Mouse (Mus musculus) hindbrain, embryonic 13.5 days (tissue): Measurements from ENCODE around the gene Zbtb8a. TPM values are rescaled to one million over a fixed set of nuclear protein-coding genes. Genes with fewer than 3 reads are reported as not detected.
"Not testable (repeated sequence)": the region's sequence is repeated elsewhere in the genome, so short reads cannot be mapped to it uniquely, and the experiment has no call there.

Experiments
- ATAC-seq: fragments of 200-750 bp; cut with Nextera tagmentation; 2 replicates; pipeline ENCODE4 v1.8.0; 2017; ENCODE audit warnings: moderate TSS enrichment; ENCODE audit not compliant: low FRiP score
- H3K27ac ChIP-seq: fragments of 300-500 bp; sonication (generic); 2 replicates; pipeline ENCODE4 v1.5.1; 2015; ENCODE audit warnings: inconsistent platforms, mild to moderate bottlenecking, moderate library complexity
- H3K27me3 ChIP-seq: fragments of 300-500 bp; sonication (generic); 2 replicates; pipeline ENCODE4 v1.6.1; 2015; ENCODE audit warnings: mild to moderate bottlenecking, inconsistent platforms
- H3K36me3 ChIP-seq: fragments of 300-500 bp; sonication (generic); 2 replicates; pipeline ENCODE4 v1.6.1; 2015; ENCODE audit warnings: mild to moderate bottlenecking, inconsistent platforms
- H3K4me1 ChIP-seq: fragments of 300-500 bp; sonication (generic); replicated peaks from 2 replicates; pipeline ENCODE4 v1.6.1; 2015; ENCODE audit warnings: inconsistent platforms
- H3K4me2 ChIP-seq: fragments of 300-500 bp; sonication (generic); 2 replicates; pipeline ENCODE4 v1.6.1; 2015; ENCODE audit warnings: inconsistent platforms, mild to moderate bottlenecking, moderate library complexity
- H3K4me3 ChIP-seq: fragments of 300-500 bp; sonication (generic); 2 replicates; pipeline ENCODE4 v1.5.1; 2015; ENCODE audit warnings: mild to moderate bottlenecking, inconsistent platforms
- H3K9ac ChIP-seq: fragments of 300-500 bp; sonication (generic); 2 replicates; pipeline ENCODE4 v1.6.1; 2015; ENCODE audit warnings: mild to moderate bottlenecking, inconsistent platforms
- H3K9me3 ChIP-seq: fragments of 300-500 bp; sonication (generic); 2 replicates; pipeline ENCODE4 v1.6.1; 2016; ENCODE audit warnings: inconsistent platforms
- WGBS: fragments of 180-500 bp; shearing (Covaris S2); methylation state at CpG from one replicate; pipeline ENCODE4 v1.1.7; 2015; 5-methylcytosine and 5-hydroxymethylcytosine counted together
- polyA plus RNA-seq: library from polyadenylated mRNA; unstranded; fragments of >200 nt; fragmentation: Nextera tagmentation; extraction: Ambion mirVana; gene quantifications from 2 replicates; pipeline ENCODE4 v1.2.1, GENCODE M21; 2015

Gene Zbtb8a
- polyA plus RNA-seq, 1 experiment from 2014 or later, result 18.9 TPM

DNA sequence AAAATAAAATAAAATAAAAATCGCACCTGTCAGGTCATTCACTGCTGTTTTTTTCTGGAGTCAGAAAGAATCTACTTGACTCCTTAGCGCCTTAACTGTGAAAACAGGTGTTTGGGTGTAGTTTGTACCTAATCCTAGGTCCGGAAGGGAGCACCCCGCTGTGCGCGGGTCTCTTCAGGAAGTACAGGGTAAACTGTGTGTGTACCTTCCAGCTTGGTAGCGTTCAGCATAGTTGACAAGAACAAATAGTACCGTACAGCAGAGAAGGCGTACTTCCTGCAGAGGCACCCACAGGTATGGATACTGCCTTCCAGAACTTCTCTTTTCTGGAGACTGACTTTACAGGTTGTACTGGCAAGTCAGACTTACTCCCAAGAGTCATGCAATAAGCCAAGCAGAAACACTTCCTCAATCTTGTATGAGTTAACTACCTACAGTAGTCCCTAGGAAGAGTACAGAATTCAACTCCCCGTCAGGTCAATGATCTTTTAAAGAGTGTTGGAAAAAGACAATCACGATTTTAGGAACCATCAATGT, 3.6 kb downstream of the Zbtb8a start:
- 44% methylated on average over 11 of the region's 11 CpGs for WGBS
- no peaks in the 10 kb centered on the region for H3K9me3 ChIP-seq
- ATAC-seq, result no peak

DNA sequence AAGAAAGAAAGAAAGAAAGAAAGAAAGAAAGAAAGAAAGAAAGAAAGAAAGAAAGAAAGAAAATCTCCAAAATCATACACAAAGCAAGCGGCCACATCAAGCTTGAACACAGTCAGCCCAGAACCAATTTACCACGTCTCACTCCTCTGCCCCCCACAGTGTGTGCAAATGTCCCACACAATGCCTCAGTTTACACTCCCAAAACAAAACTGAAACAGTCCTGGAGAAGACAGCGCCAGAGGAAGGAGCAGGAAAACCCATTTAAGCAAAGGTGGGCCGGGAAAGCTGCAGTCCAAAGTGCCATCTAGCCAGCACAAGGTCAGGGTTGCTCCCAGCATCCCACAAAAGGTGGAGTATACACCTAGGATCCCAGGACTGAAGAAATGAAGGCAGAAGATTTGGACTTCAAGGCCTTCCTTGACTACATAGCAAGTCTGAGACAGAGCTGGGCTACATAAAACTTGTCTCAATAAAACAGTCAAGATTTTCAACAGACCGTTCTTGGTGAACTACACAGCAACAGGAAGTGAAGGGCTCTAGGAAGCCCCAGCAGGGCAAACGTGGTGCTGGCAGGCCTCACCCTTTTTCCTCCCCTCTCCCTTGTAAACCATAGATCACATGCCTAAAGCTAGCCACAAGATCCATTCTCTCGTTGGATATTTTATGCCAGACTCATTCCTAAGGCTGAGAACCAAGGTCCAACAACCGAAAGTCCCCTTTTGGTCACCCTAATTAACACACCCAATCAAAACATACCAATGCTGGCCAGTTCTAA, 4.5 kb downstream of the Zbtb8a start:
- Histone ChIP-seq H3K27ac (no peak overlapping the region), H3K27me3 (peaks cover 5% of the 10 kb centered on the region; the same call in 1 of the 2 replicates), H3K4me2 (no peak overlapping the region), H3K9ac (no peak overlapping the region), H3K4me1 (peaks cover 18% of the 10 kb centered on the region), H3K4me3 (no peak overlapping the region), H3K9me3 (no peaks in the 10 kb centered on the region), H3K36me3 (peaks cover 5% of the 10 kb centered on the region; the same call in 1 of the 2 replicates)
- ATAC-seq, result no peak
- 47% methylated on average over 8 of the region's 8 CpGs for WGBS

More for the DNA sequence above, 3.6 kb downstream of the Zbtb8a start:
- peaks cover 18% of the 10 kb centered on the region for H3K4me1 ChIP-seq
- H3K27me3 ChIP-seq, result peaks cover 10% of the 10 kb centered on the region; the same call in 1 of the 2 replicates
- H3K4me2 ChIP-seq, result no peak overlapping the region
- no peak overlapping the region for H3K4me3 ChIP-seq
- H3K27ac ChIP-seq, result no peak overlapping the region
- no peak overlapping the region for H3K9ac ChIP-seq
- H3K36me3 ChIP-seq, result no peaks in the 10 kb centered on the region

DNA sequence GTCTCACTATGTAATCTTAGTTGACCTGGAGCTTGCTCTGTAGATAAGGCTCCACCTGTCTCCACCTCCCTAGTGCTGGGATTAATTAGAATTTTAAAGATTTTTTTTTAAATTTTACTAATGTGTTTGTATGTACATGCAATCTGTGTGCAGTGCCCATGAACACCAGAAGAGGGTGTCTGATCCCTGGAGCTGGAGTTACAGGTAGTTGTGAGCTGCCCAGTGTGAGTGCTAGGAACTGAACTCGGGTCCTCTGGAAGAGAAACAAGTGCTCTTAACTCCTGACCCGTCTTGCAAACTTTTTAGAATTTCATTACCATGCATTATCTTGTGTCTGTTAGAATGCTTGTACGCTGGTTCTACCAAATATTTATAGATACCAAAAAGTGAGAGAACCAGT, 6.5 kb downstream of the Zbtb8a start:
- peaks cover 5% of the 10 kb centered on the region; the same call in 1 of the 2 replicates for H3K27me3 ChIP-seq
- H3K9ac ChIP-seq, result no peak overlapping the region
- H3K36me3 ChIP-seq, result peaks cover 14% of the 10 kb centered on the region
- no peak for ATAC-seq
- no peak overlapping the region for H3K27ac ChIP-seq
- peaks cover 11% of the 10 kb centered on the region for H3K4me1 ChIP-seq
- no peak overlapping the region for H3K4me2 ChIP-seq
- H3K9me3 ChIP-seq, result no peaks in the 10 kb centered on the region
- no peak overlapping the region for H3K4me3 ChIP-seq
- WGBS, result 91% methylated on average over 3 of the region's 3 CpGs

DNA sequence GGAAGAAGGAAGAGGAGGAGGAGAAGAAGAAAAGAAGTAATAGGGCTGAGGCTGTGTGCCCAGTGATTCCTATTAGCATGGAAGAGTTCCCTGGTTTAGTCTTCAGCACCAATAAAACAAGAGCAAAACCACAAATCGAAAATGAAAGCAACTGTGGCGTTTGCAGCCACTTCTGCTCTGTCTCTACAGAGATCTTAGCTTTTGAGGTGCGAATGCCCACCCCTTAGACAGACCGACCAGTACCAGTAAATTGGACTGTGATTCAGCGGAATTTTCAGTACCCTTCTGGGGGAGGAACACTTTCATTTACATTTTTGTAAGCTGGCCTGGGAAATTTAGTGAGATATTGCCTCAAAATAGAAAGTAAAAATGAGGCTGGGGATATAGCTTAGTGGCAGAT, 12.7 kb downstream of the Zbtb8a start:
- no peaks in the 10 kb centered on the region for H3K27me3 ChIP-seq
- no peak for ATAC-seq
- WGBS, result 95% methylated on average over 5 of the region's 5 CpGs
- no peak overlapping the region for H3K27ac ChIP-seq
- no peak overlapping the region for H3K9ac ChIP-seq
- H3K4me3 ChIP-seq, result no peak overlapping the region
- H3K4me2 ChIP-seq, result no peak overlapping the region
- H3K9me3 ChIP-seq, result no peaks in the 10 kb centered on the region
- no peaks in the 10 kb centered on the region for H3K4me1 ChIP-seq
- peaks cover 27% of the 10 kb centered on the region for H3K36me3 ChIP-seq

DNA sequence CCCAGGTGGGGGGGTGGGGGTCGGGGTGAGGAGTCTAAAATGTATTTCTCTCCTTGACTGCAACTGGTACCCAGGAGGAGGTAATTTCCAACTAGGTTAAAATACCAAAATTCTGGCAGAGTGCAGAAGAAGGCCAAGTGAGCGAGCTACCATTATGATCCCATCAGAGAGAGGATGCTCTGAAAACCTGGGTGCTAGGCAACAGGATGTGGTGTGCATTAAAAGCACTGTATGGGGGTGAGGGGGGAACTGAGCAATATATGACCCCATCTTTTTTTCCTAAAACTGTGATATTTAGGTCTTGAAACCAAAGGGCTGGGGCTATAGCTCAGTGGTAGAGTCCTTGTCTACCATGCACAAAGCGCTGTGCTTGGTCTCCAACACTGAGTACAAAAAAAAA, 13.5 kb downstream of the Zbtb8a start:
- no peak overlapping the region for H3K9ac ChIP-seq
- no peaks in the 10 kb centered on the region for H3K9me3 ChIP-seq
- H3K27ac ChIP-seq, result no peak overlapping the region
- no peak overlapping the region for H3K4me3 ChIP-seq
- H3K36me3 ChIP-seq, result peaks cover 36% of the 10 kb centered on the region
- no peaks in the 10 kb centered on the region for H3K4me1 ChIP-seq
- no peak overlapping the region for H3K4me2 ChIP-seq
- ATAC-seq, result no peak
- H3K27me3 ChIP-seq, result no peaks in the 10 kb centered on the region
- WGBS, result 91% methylated on average over 3 of the region's 3 CpGs

DNA sequence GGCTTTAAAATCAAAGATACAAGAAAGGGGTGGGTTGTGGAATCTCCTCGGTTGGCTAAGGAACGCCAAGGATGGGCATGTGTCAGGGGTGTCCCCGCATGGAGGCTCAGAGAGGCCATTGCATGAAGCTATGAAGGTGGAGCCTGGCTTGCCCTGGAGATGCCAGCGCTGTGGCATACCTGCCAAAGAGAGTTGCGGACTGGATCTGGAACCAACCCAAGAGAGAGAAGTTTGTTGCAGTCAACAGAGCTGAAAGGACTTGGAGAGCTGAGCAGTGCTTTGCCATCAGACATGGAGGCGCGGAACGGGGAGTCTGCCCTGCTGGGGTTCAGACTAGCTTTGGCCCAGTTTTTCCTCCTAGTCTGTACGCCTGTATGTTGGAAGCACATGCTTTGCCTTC, 14.5 kb downstream of the Zbtb8a start:
- H3K9ac ChIP-seq, result no peak overlapping the region
- no peaks in the 10 kb centered on the region for H3K4me1 ChIP-seq
- WGBS, result 96% methylated on average over 9 of the region's 9 CpGs
- no peak overlapping the region for H3K4me3 ChIP-seq
- H3K9me3 ChIP-seq, result no peaks in the 10 kb centered on the region
- H3K27me3 ChIP-seq, result no peaks in the 10 kb centered on the region
- H3K4me2 ChIP-seq, result no peak overlapping the region
- peaks cover 36% of the 10 kb centered on the region for H3K36me3 ChIP-seq
- no peak overlapping the region for H3K27ac ChIP-seq
- no peak for ATAC-seq

DNA sequence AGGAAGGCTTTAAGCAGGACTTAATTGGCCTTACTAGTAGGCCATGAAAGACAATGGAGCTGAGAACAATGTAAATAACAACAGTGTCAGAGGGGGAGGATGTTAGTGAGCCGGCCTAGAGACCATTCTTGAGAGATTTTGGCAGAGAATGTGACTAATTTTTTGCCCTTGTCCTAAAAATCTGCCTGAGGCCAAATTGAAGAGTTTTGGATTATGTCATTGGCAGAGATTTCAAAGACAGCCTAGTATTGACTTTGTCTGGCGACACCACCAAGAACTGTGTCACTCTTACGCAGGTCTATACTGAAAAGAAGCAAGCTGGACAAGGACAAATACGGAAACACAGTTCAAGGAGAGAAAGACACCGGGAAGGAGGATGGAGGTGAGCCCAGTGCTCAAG, 15.1 kb downstream of the Zbtb8a start:
- WGBS, result 88% methylated on average over 5 of the region's 5 CpGs
- ATAC-seq, result no peak
- H3K36me3 ChIP-seq, result peaks cover 43% of the 10 kb centered on the region
- H3K4me3 ChIP-seq, result no peak overlapping the region
- H3K4me2 ChIP-seq, result no peak overlapping the region
- no peak overlapping the region for H3K9ac ChIP-seq
- H3K27me3 ChIP-seq, result no peaks in the 10 kb centered on the region
- no peak overlapping the region for H3K27ac ChIP-seq
- no peaks in the 10 kb centered on the region for H3K9me3 ChIP-seq
- no peaks in the 10 kb centered on the region for H3K4me1 ChIP-seq

DNA sequence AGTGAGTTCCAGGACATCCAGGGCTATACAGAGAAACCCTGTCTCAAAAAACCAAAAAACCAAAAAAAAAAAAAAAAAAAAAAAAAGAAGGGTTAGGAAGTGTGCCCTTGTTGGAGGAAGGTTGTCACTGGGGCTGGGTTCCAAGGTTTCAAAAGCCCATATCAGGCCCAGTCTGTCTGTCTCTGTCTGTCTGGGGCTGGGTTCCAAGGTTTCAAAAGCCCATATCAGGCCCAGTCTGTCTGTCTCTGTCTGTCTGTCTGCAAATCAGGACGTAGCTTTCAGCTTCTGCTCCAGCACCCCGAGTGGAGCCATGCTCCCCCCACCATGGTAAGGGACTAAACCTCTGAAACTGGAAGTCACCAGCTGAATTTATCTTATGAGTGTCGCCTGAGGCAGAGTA, 15.7 kb downstream of the Zbtb8a start:
- not testable (repeated sequence) for H3K4me2 ChIP-seq, ATAC-seq, H3K27ac ChIP-seq, H3K9ac ChIP-seq, H3K9me3 ChIP-seq, H3K4me3 ChIP-seq, H3K27me3 ChIP-seq, H3K4me1 ChIP-seq
- H3K36me3 ChIP-seq, result peaks cover 44% of the 10 kb centered on the region
- WGBS, result 89% methylated on average over 3 of the region's 3 CpGs

DNA sequence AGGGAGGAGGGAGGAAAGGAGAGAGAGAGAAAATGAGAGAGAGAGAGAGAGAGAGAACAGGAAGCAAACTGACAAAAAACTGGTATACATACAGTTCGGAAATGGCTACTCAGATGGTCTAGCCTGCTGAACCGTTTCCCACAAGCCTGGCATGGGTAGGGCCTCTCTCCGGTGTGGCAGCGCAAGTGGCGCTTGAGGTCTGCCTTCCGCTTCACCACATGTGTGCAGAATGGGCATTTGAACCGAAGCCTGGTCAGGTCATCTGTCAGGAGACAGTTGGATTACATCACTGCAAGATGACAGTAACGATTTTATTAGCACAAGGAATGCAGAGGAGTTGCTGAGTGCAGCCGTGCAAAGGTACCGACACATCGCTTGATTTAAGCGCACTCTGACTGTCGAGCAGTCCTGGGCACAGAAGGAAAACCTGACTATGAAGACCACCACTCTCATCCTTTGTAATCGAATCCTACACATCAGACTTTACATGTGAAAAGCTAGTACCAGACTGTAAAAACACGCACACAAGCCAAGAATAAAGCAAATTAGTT, 20.2 kb downstream of the Zbtb8a start:
- Histone ChIP-seq H3K9me3 (no peaks in the 10 kb centered on the region), H3K27ac (no peak overlapping the region), H3K4me2 (no peak overlapping the region), H3K27me3 (no peaks in the 10 kb centered on the region), H3K4me3 (no peak overlapping the region), H3K9ac (no peak overlapping the region), H3K36me3 (peaks cover 74% of the 10 kb centered on the region), H3K4me1 (no peaks in the 10 kb centered on the region)
- WGBS, result 91% methylated on average over 15 of the region's 15 CpGs
- no peak for ATAC-seq

DNA sequence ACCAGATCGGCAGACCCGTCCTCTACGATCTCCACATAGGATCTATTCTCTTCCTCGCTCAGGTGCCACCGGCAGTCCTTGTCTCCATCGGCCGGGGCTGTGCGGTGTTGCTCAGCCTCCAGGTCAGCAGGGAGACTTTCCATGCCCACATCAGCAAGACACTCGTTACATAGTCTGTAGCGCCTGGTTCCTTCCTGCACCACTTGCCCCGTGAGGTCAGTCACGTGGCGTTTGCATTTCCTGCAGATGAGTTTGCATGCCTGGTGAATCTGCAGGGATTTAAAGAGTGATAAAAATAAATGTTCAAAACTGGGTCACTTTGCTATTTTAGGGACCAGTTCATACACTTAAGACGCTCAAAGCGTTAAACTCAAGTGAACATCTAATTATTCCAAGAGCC, 23.7 kb downstream of the Zbtb8a start:
- H3K36me3 ChIP-seq, result peaks cover 65% of the 10 kb centered on the region
- no peaks in the 10 kb centered on the region for H3K9me3 ChIP-seq
- no peak overlapping the region for H3K4me2 ChIP-seq
- no peaks in the 10 kb centered on the region for H3K4me1 ChIP-seq
- H3K27me3 ChIP-seq, result no peaks in the 10 kb centered on the region
- H3K27ac ChIP-seq, result no peak overlapping the region
- no peak overlapping the region for H3K4me3 ChIP-seq
- WGBS, result 86% methylated on average over 15 of the region's 15 CpGs
- no peak for ATAC-seq
- H3K9ac ChIP-seq, result 0 out of 2 replicates have a peak overlapping the region, but pooled peaks have one; percentile 5

DNA sequence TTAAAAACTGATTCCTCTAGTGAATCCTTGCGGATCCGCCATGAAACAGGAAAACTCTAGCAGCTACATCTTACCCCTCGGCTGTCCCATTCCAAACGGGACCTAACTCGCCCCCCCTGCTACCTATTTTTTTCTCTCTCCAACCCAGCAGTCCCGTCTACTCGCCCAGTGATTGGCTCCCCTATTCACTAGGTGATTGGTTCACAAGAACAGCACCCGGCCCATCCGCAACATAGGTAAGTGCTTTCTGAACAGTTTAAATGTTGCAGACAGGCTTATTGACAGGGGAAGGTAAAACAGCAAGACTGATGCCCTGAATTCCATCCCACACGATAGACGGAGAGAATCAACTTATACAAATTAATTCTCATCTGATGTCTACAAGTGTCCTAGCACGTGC, 24.7 kb downstream of the Zbtb8a start:
- Histone ChIP-seq H3K4me1 (no peaks in the 10 kb centered on the region), H3K4me3 (no peak overlapping the region), H3K4me2 (no peak overlapping the region), H3K27me3 (no peaks in the 10 kb centered on the region), H3K9me3 (no peaks in the 10 kb centered on the region), H3K9ac (no peak overlapping the region), H3K36me3 (peaks cover 58% of the 10 kb centered on the region), H3K27ac (no peak overlapping the region)
- WGBS, result 91% methylated on average over 12 of the region's 12 CpGs
- no peak for ATAC-seq

DNA sequence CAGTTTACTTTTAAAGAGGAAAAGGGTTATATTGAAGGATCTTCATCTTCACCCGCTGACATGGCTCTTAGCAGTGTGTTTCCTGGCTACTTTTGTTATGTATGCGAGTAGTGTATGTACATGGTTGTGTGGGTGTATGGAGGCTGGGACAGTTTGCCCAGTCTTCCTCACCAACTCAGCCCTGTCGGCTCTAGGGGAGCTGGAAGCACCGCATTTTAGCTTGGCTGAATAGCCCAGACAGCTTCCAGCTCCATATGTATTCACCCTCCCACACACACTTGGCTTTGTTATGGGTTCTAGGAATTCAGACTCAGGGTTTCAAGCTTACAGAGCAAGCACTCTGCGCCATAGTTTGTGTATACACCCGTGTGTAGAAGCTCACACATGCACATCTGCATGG, 26.8 kb downstream of the Zbtb8a start:
- Histone ChIP-seq H3K4me1 (no peaks in the 10 kb centered on the region), H3K27me3 (no peaks in the 10 kb centered on the region), H3K4me3 (no peak overlapping the region), H3K9ac (no peak overlapping the region), H3K4me2 (no peak overlapping the region), H3K9me3 (no peaks in the 10 kb centered on the region), H3K36me3 (peaks cover 49% of the 10 kb centered on the region), H3K27ac (no peak overlapping the region)
- no peak for ATAC-seq
- 76% methylated on average over 6 of the region's 6 CpGs for WGBS

DNA sequence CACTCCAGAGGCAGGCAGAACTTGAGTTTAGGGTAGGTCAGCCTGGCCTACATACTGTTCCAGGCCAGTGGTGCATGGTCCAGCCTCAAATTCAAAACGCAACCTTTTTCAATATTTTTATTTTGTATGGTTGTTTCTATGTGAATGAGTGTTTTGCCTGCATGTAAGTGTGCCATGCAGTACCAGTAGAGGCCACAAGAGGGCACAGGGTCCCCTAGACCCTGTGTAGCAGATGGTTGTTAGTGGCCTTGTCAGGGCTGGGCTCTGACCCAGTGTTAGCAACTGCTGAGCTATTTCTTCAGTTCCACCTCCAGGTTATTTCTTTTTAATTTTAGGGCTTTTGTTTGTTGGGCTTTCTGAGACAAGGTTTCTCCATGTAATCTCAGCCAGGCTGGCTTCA, 27.3 kb downstream of the Zbtb8a start:
- H3K36me3 ChIP-seq, result peaks cover 47% of the 10 kb centered on the region
- H3K27ac ChIP-seq, result no peak overlapping the region
- WGBS, result 3% methylated on average over 1 of the region's 1 CpGs
- no peak overlapping the region for H3K9ac ChIP-seq
- ATAC-seq, result peak; percentile 69; the same call in 1 of the 2 replicates
- no peaks in the 10 kb centered on the region for H3K9me3 ChIP-seq
- no peaks in the 10 kb centered on the region for H3K27me3 ChIP-seq
- no peak overlapping the region for H3K4me2 ChIP-seq
- H3K4me1 ChIP-seq, result no peaks in the 10 kb centered on the region
- no peak overlapping the region for H3K4me3 ChIP-seq
